Mouse (Mus musculus) forelimb bud, embryonic 11.5 days (tissue): ENCODE measurements around the gene B4galt2.
A peak's percentile ranks its signal among the peaks of the same experiment; 100 is the strongest.

Source experiments
- DNase-seq: peaks from one replicate; pipeline ENCODE4 v3.0.0-alpha.2; 2012; ENCODE audit warnings: low read depth, low spot score

B4galt2 gene

GRCm38 (mm10) chr4:117870437-117870836, 12.8 kb downstream of the B4galt2 start:
- no peak for DNase-seq

- no peak for DNase-seq
These were observed 14.0 kb downstream of the B4galt2 start for GRCm38 (mm10) chr4:117869317-117869716.

DNA sequence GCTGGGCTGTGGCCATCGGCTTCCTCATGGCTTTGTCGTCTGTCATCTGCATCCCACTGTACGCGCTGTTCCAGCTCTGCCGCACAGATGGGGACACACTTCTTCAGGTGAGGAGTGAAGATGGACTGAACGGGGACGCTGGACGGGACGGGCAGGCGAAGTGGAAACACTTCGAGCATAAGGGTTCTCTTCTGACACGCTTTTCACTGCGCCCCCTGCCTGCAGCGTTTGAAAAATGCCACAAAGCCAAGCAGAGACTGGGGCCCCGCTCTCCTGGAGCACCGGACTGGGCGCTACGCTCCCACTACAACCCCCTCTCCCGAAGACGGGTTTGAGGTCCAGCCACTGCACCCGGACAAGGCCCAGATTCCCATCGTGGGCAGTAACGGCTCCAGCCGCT, 15.5 kb downstream of the B4galt2 start:
- no peak for DNase-seq

DNA sequence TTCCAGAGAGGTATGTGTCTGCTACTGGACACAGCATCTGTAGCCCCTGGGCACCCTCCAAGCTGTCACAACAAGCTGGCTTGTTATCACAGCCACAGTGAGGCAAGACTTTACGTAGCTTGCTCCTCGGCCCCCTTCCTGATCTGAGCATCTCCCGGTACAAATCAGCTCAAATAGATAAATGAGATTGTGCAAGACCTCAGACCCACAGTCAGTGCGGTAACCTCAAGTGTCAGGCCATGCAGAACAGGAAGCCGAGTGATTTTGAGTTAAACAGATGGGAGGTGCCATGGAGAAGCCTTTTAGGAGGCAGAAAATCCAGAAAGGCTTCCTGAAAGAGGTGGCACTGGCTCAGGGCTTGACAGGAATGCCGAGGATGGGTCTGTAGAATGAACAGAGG, 16.3 kb downstream of the B4galt2 start:
- DNase-seq, result no peak

DNA sequence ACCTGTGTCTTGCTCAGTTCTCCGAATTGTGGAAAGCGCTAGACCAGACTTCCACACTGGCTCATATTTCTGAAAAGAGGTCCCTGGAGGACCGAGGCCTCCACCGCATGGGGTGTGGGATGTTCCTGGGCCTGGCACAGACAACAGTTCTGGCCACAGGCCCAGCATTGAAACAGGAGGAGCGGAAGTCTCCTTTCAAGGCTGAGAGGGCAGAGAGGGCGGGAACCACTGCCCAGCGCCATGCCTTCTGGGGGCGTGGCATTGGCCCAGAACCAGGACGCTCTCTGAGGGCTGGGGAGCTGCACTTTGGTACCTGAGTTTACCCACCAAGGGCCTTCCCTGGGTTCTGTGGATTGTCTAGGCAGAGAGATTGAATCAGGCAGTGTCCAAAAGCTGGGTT, 17.2 kb downstream of the B4galt2 start:
- no peak for DNase-seq

DNA sequence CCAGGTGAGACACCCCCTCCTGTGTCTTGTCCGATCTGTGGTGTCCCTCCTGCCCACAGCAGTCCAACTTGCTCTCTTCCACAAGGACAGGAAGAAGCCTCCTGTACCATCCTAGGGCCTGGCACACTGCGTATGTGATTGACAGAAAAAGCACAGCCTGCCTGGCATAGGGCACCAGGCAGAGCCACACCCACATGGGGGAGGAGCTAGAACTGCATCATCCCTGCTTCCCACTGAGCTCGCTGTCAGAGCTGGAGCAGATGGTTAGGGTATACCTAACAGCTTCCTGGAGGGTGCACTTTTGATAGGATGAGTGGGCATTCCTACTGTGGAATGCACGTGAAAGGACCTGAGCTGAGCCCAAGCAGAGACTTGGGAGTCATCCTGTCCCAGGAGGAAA, 20.5 kb downstream of the B4galt2 start:
- no peak for DNase-seq

GRCm38 (mm10) chr4:117860570-117860969, 22.7 kb downstream of the B4galt2 start:
- DNase-seq, result no peak

DNA sequence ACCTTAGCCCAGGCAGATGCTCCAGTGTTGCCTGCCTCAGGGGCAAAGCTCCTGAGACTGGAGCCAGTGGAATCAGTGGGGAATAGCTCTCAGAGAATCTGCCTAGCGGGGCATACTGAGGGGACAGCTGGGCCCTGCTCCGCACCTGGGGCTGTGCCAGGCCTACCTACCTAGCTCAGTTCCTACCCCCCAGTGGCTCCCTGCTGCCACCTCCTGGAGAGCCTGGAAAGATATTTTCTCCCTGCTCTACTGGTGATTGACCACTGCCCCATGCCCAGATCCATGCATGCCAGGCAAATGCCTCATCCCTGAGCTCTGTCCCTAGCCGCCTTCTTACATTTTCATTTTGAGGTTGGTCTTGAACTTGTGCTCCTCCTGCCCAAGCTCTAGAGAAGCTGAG, 24.5 kb downstream of the B4galt2 start:
- DNase-seq, result no peak

GRCm38 (mm10) chr4:117855146-117855545, 28.1 kb downstream of the B4galt2 start:
- no peak for DNase-seq

- DNase-seq, result no peak
These were observed 31.0 kb downstream of the B4galt2 start for GRCm38 (mm10) chr4:117852152-117852868.

DNA sequence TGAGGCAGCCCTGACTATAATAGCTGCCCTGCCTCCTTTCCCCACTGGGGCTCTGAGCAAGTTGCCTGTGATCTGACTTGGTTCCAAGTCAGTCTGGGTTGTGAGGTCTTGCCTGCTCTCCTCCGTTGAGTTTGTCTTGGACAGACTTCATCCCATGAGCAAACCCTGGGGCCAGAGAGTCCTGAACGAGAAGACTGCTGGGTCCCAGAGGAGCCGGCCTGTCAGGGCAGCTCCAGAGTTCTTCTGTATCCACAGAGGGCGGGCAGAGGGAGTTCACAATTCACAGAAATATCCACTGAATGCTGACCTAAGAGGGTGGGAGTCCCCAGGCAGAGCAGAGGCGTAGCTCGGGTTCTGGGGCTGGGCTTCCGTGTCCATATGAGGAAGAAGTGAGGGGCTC, 32.4 kb downstream of the B4galt2 start:
- no peak for DNase-seq

GRCm38 (mm10) chr4:117850176-117850575, 33.1 kb downstream of the B4galt2 start:
- no peak for DNase-seq

- DNase-seq, result no peak
These were observed 33.8 kb downstream of the B4galt2 start for GRCm38 (mm10) chr4:117849506-117849905.

DNA sequence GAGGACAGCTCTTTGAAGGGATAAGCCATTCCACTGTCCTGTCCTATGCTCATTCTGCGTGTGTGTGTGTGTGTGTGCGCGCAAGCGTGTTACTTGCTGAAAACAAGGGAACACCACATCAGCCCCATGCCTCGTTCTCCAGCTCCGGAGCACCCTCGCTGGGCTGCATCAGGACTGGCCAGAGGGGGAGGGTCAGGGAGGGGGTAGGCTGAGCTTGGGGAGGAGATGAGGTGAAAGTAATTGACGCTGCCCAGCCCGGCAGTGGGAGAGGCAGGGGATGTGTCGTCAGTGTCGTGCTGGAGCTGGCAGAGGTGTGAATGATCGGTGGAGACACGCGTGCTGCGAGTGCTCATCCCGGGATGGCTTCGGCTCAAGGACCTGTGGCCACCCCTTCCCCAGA, 34.2 kb downstream of the B4galt2 start:
- DNase-seq, result no peak

- DNase-seq, result peak; percentile 54
These were observed 36.3 kb downstream of the B4galt2 start for GRCm38 (mm10) chr4:117847011-117847410.

DNA sequence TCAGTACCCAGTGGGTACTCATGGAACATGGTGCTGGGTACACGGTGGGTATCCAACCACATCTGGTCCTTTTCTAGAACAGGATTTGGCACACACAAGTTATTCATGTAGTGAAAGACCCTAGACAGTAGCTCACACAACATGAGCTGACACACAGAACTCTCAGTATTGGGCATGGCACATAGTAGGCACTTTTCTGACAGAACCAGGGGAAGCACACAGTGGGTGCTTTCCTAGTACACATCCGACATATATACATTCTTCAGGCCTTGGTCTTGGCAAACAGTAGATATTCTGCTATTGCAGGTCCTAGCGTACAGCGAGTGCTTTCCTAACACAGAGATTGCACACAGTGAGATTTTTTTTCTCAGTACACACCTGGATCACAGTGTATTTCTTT, 37.0 kb downstream of the B4galt2 start:
- DNase-seq, result no peak

- no peak for DNase-seq
These were observed 38.0 kb downstream of the B4galt2 start for GRCm38 (mm10) chr4:117845316-117845715.

DNA sequence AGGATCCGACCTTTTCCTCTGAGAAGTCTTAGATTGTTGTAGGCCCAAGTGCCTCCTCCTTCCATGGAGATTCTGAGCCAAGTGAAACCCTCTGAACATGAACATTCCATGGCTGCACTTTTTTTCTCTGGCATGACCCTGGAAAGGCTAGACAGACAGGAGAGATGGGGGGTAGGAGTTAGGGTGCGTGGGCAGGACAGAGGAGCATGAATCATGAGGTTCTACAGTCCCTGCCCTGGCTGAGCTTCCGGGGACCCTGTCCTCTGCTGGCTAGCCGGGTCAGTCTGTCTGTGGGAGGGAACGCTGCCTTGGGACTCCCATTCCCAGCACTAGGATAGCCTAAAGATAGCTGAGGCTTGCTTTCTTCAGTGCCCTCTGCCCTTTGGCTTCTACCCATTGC, 38.8 kb downstream of the B4galt2 start:
- DNase-seq, result no peak

DNA sequence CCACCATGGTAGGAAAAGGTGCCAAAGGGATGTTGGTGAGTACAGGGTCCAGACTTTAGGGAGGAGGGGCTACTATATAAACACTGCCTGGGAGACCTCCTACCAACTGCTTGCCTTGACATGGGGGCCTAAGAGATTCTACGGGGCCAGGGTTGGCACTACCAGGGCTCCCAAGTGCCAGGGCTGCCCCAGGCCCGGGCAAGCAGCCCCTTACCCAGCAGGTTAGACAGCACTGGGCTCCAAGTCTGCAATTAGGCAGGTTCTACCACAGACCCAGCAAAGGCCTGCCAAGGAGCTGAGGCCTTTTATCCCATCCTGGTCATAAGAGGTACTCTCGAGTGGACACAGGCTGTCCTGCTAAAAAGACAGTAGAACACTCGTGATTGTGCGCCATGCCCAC, 40.2 kb downstream of the B4galt2 start:
- no peak for DNase-seq

- DNase-seq, result no peak
These were observed 41.7 kb downstream of the B4galt2 start for GRCm38 (mm10) chr4:117841566-117841965.

DNA sequence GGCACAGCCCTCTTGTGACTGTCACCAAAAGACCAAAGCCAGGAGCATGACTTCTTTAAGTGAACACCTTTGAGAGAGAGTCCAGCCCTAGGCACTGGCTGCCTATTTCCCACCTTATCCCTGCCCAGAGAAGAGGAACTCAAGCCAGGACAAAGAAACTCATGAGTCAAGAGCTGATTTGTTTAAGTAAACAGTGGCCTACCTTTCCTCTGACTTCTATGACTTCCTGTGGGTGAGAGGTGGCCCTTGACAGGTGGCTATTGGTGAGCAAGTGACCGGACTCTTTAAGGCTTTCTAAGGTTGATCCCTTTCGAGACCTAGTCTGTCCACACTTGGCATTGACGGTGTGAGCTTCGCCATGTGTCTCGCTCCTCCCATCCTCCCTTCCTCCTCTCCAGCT, 42.5 kb downstream of the B4galt2 start:
- DNase-seq, result no peak

GRCm38 (mm10) chr4:117839366-117839765, 43.9 kb downstream of the B4galt2 start:
- no peak for DNase-seq

GRCm38 (mm10) chr4:117837271-117837670, 46.0 kb downstream of the B4galt2 start:
- DNase-seq, result no peak

DNA sequence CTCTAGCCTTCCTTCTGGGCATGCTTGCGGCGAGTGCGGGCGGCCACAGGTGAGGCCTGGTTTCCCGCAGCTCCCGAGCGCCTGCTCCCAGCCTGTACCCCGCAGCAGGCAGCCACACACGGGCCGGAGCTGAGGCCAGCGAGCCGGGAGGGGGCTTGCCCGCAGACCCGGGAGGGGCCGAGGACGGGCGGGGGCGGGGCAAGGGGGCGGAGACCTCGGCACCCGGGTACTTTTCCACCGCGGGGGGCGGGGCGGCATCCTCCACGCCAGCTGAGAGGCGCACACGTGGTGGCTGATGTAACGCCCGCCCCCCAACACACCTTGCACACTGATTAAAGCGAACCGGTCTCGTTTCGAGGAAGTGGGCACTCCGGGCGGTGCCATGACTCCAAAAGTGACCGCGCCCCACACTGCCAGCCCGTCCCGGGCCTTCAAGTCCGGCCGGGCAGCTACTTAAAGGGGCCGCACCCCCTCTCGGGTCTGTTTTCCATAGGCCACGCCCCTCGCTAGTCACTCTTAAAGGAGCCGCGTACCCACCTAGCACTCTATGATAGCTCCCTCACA, 47.0 kb downstream of the B4galt2 start:
- peak; percentile 74 for DNase-seq
